Mouse (Mus musculus): ENCODE results near the gene Tuba3b. TPM values are rescaled to one million over a fixed set of nuclear protein-coding genes. Genes with fewer than 3 reads are reported as not detected.

Tuba3b gene
- polyA plus RNA-seq (2016; fragmentation: Nextera tagmentation; extraction: Ambion mirVana), result not detected in 2 replicates

- ATAC-seq (ENCODE audit: insufficient number of reproducible peaks, insufficient read depth, low FRiP score, low TSS enrichment), result no peak
- Histone ChIP-seq H3K9ac (no peak within 1 kb of the TSS), H3K4me1 (peaks cover 5% of the 10 kb centered on the region; the same call in 1 of the 2 replicates), H3K4me2 (replicated peaks) (no peak within 1 kb of the TSS), H3K4me3 (no peak within 1 kb of the TSS), H3K9me3 (no peaks in the 10 kb centered on the region), H3K36me3 (no peaks in the 10 kb centered on the region), H3K27me3 (no peaks in the 10 kb centered on the region), H3K27ac (no peak within 1 kb of the TSS)
- 94% methylated on average over 31 of the region's 31 CpGs for WGBS
Measured at GRCm38 (mm10) chr6:145615666-145616210, at the start of gene Tuba3b. Gene Tuba3b (plus strand): TSS chr6:145615757.

- no peak overlapping the region for H3K27ac ChIP-seq
- peaks cover 14% of the 10 kb centered on the region; the same call in 1 of the 2 replicates for H3K4me1 ChIP-seq
- H3K9ac ChIP-seq, result no peak overlapping the region
- no peaks in the 10 kb centered on the region for H3K9me3 ChIP-seq
- no peaks in the 10 kb centered on the region for H3K27me3 ChIP-seq
- ATAC-seq (ENCODE audit: insufficient number of reproducible peaks, insufficient read depth, low FRiP score, low TSS enrichment), result no peak
- no peak overlapping the region for H3K4me3 ChIP-seq
- H3K4me2 ChIP-seq (replicated peaks), result no peak overlapping the region
- no peaks in the 10 kb centered on the region for H3K36me3 ChIP-seq
- WGBS, result 84% methylated on average over 8 of the region's 8 CpGs
Measured at GRCm38 (mm10) chr6:145567296-145567695, 48.3 kb upstream of the Tuba3b start.

- 87% methylated on average over 3 of the region's 3 CpGs for WGBS
- H3K36me3 ChIP-seq, result no peaks in the 10 kb centered on the region
Measured at GRCm38 (mm10) chr6:145567832-145568231, 47.7 kb upstream of the Tuba3b start.

GRCm38 (mm10) chr6:145568701-145569100 lies 46.9 kb upstream of the Tuba3b start:
- no peaks in the 10 kb centered on the region for H3K9me3 ChIP-seq
- peaks cover 15% of the 10 kb centered on the region; the same call in 1 of the 2 replicates for H3K4me1 ChIP-seq
- H3K4me2 ChIP-seq (replicated peaks), result no peak overlapping the region
- no peaks in the 10 kb centered on the region for H3K27me3 ChIP-seq
- no peaks in the 10 kb centered on the region for H3K36me3 ChIP-seq
- H3K4me3 ChIP-seq, result no peak overlapping the region
- H3K27ac ChIP-seq, result no peak overlapping the region
- WGBS, result 85% methylated on average over 3 of the region's 3 CpGs
- H3K9ac ChIP-seq, result no peak overlapping the region
- no peak for ATAC-seq (ENCODE audit: insufficient number of reproducible peaks, insufficient read depth, low FRiP score, low TSS enrichment)

More at GRCm38 (mm10) chr6:145567832-145568231, 47.7 kb upstream of the Tuba3b start:
- H3K9me3 ChIP-seq, result no peaks in the 10 kb centered on the region
- no peak overlapping the region for H3K9ac ChIP-seq
- H3K4me3 ChIP-seq, result no peak overlapping the region
- H3K4me1 ChIP-seq, result peaks cover 14% of the 10 kb centered on the region; the same call in 1 of the 2 replicates
- H3K4me2 ChIP-seq (replicated peaks), result no peak overlapping the region
- H3K27ac ChIP-seq, result no peak overlapping the region
- no peaks in the 10 kb centered on the region for H3K27me3 ChIP-seq
- ATAC-seq (ENCODE audit: insufficient number of reproducible peaks, insufficient read depth, low FRiP score, low TSS enrichment), result no peak

- Histone ChIP-seq H3K36me3 (no peaks in the 10 kb centered on the region), H3K4me1 (peaks cover 12% of the 10 kb centered on the region; the same call in 1 of the 2 replicates), H3K27me3 (no peaks in the 10 kb centered on the region), H3K27ac (no peak overlapping the region), H3K9me3 (no peaks in the 10 kb centered on the region), H3K9ac (no peak overlapping the region), H3K4me2 (replicated peaks) (no peak overlapping the region), H3K4me3 (no peak overlapping the region)
- no peak for ATAC-seq (ENCODE audit: insufficient number of reproducible peaks, insufficient read depth, low FRiP score, low TSS enrichment)
- 81% methylated on average over 6 of the region's 6 CpGs for WGBS
Measured at GRCm38 (mm10) chr6:145573250-145574013, 42.1 kb upstream of the Tuba3b start.

- no peak overlapping the region for H3K9ac ChIP-seq
- H3K4me3 ChIP-seq, result no peak overlapping the region
- no peak overlapping the region for H3K27ac ChIP-seq
- 89% methylated on average over 4 of the region's 4 CpGs for WGBS
- H3K4me2 ChIP-seq (replicated peaks), result no peak overlapping the region
- no peak for ATAC-seq (ENCODE audit: insufficient number of reproducible peaks, insufficient read depth, low FRiP score, low TSS enrichment)
- peaks cover 16% of the 10 kb centered on the region; the same call in 1 of the 2 replicates for H3K4me1 ChIP-seq
- H3K9me3 ChIP-seq, result no peaks in the 10 kb centered on the region
- no peaks in the 10 kb centered on the region for H3K36me3 ChIP-seq
- no peaks in the 10 kb centered on the region for H3K27me3 ChIP-seq
Measured at GRCm38 (mm10) chr6:145576762-145577161, 38.8 kb upstream of the Tuba3b start.

GRCm38 (mm10) chr6:145578457-145579185 lies 36.9 kb upstream of the Tuba3b start:
- no peak overlapping the region for H3K4me2 ChIP-seq (replicated peaks)
- H3K27ac ChIP-seq, result no peak overlapping the region
- WGBS, result 39% methylated on average over 10 of the region's 10 CpGs

GRCm38 (mm10) chr6:145579761-145580160 lies 35.8 kb upstream of the Tuba3b start:
- H3K9ac ChIP-seq, result no peak overlapping the region

More at GRCm38 (mm10) chr6:145578457-145579185, 36.9 kb upstream of the Tuba3b start:
- Histone ChIP-seq H3K36me3 (no peaks in the 10 kb centered on the region), H3K4me3 (no peak overlapping the region), H3K27me3 (no peaks in the 10 kb centered on the region), H3K9ac (no peak overlapping the region), H3K4me1 (peaks cover 15% of the 10 kb centered on the region; the same call in 1 of the 2 replicates), H3K9me3 (no peaks in the 10 kb centered on the region)
- 0 out of 2 replicates have a peak, but pooled peaks have one; percentile 41 for ATAC-seq (ENCODE audit: insufficient number of reproducible peaks, insufficient read depth, low FRiP score, low TSS enrichment)

GRCm38 (mm10) chr6:145581366-145582170 lies 34.0 kb upstream of the Tuba3b start:
- H3K4me2 ChIP-seq (replicated peaks), result no peak overlapping the region
- no peaks in the 10 kb centered on the region for H3K9me3 ChIP-seq
- H3K9ac ChIP-seq, result no peak overlapping the region
- H3K4me1 ChIP-seq, result peaks cover 12% of the 10 kb centered on the region; the same call in 1 of the 2 replicates
- 69% methylated on average over 10 of the region's 10 CpGs for WGBS
- H3K27me3 ChIP-seq, result no peaks in the 10 kb centered on the region
- no peak for ATAC-seq (ENCODE audit: insufficient number of reproducible peaks, insufficient read depth, low FRiP score, low TSS enrichment)
- H3K4me3 ChIP-seq, result no peak overlapping the region
- no peaks in the 10 kb centered on the region for H3K36me3 ChIP-seq
- H3K27ac ChIP-seq, result no peak overlapping the region

More at GRCm38 (mm10) chr6:145579761-145580160, 35.8 kb upstream of the Tuba3b start:
- ATAC-seq (ENCODE audit: insufficient number of reproducible peaks, insufficient read depth, low FRiP score, low TSS enrichment), result no peak
- Histone ChIP-seq H3K27ac (no peak overlapping the region), H3K4me2 (replicated peaks) (no peak overlapping the region), H3K36me3 (no peaks in the 10 kb centered on the region), H3K4me1 (peaks cover 12% of the 10 kb centered on the region; the same call in 1 of the 2 replicates), H3K9me3 (no peaks in the 10 kb centered on the region), H3K4me3 (no peak overlapping the region), H3K27me3 (no peaks in the 10 kb centered on the region)
- 89% methylated on average over 3 of the region's 3 CpGs for WGBS

GRCm38 (mm10) chr6:145585052-145585973 lies 30.2 kb upstream of the Tuba3b start:
- Histone ChIP-seq H3K27ac (no peak overlapping the region), H3K27me3 (no peaks in the 10 kb centered on the region), H3K4me3 (no peak overlapping the region), H3K9me3 (no peaks in the 10 kb centered on the region), H3K36me3 (no peaks in the 10 kb centered on the region), H3K9ac (no peak overlapping the region), H3K4me1 (no peaks in the 10 kb centered on the region), H3K4me2 (replicated peaks) (no peak overlapping the region)
- WGBS, result 76% methylated on average over 21 of the region's 21 CpGs
- no peak for ATAC-seq (ENCODE audit: insufficient number of reproducible peaks, insufficient read depth, low FRiP score, low TSS enrichment)
